Mouse (Mus musculus): Measurements from ENCODE around the gene Abl2. TPM values are rescaled to one million over a fixed set of nuclear protein-coding genes. Genes with fewer than 3 reads are reported as not detected.
A peak's percentile ranks its signal among the peaks of the same experiment; 100 is the strongest.

Abl2 gene
- polyA plus RNA-seq, 1 experiment from 2014 or later = 5.7 TPM

DNA sequence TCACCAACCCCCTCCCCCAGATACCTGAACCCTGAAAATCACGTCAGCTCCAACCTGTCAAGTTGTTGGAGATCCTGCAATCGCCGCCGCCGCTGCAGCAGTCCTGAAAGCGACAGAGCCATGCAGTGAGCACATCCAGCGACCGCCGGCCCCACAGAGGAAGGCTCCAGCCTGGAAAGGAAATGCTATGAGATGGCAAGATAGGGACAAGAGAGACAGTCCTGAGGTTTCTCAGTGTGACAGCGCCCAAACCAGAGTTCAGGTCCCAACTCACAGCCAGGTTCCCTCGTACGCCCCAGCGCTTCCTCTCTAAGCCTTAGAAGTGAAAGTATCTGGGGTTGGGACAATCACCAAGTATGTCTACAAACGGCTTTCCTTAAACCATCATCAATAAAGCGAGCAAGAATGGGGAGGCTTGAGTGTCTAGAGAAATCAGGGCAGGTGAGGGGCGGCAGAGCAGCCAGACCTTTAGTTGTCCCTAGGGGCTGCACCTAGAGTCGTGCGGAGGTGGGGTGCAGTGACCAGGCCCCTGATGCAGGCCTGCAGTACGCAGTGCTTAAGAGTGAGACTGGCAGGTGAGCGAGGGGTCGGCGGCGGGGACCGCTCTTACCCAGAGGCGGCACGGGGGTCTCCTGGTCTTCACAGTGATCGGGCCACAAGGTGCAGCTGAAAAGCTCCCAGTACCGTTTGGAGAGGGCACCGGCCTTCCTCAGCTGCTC, 115.0 kb downstream of the Abl2 start:
- peak overlapping the region; percentile 93 for H3K4me2 ChIP-seq (ENCODE audit: low read depth, low read length, severe bottlenecking)
- peak; percentile 53 for ATAC-seq (replicated peaks; ENCODE audit: low FRiP score)
- peaks cover 6% of the 10 kb centered on the region for H3K4me1 ChIP-seq (replicated peaks; ENCODE audit: control insufficient read depth, insufficient read depth, low read length)
- H3K27ac ChIP-seq (ENCODE audit: low read depth, low read length) = no peak overlapping the region
- H3K9me3 ChIP-seq (ENCODE audit: control insufficient read depth, low read length) = no peaks in the 10 kb centered on the region
- H3K36me3 ChIP-seq (ENCODE audit: control insufficient read depth, insufficient read depth, low read length) = no peaks in the 10 kb centered on the region
- 0 out of 2 replicates have a peak, but pooled peaks cover 5% of the 10 kb centered on the region for H3K27me3 ChIP-seq (ENCODE audit: control insufficient read depth, insufficient read depth, low read length)
- peak; percentile 62 for DNase-seq (ENCODE audit: low spot score)
- 1% methylated on average over 27 of the region's 29 CpGs for WGBS
- peak overlapping the region; percentile 47 for H3K4me3 ChIP-seq (ENCODE audit: low read depth, low read length)
- peak overlapping the region; percentile 62 for H3K9ac ChIP-seq (ENCODE audit: low read length)

DNA sequence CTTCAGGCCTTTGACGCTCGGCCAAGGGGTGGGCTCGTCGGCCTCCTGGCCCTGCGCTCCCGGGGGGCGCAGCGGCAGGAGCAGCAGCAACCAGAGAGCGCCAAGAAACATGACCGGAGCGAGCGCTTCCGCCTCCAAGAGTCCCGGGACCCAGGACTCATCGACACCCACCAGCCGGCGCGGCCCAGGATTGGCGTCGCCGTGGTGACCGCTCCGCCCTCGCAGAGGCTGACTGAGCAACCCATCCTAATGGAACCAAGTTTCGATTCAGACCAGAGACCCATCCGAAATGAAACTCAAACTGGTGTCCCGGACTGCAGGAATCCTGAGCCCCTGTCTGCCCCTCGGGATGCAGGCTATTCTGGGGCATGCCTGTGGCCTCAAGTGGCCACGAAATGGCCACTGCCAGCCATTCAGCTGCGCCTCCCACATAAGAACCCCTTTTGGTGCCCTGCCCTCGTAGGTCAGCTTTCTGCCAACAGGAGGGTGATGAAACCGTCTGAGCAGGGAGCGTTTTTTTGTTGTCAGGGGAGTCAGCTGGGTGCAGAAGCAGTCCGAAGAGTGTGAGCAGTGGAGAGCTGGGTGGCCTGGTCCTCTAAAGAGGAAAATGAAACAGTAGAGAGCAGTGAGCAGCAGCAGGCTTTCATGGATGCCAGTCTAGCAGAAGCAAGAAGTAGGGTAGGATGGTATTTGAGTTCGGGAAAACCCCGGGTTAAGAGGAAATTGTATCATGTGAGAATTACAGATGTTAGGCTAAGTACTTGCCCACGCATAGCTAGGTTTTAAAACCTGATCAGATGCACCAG, 115.8 kb downstream of the Abl2 start, which contains the start of gene Tor3a:
Gene Tor3a, minus strand, starts transcription at position 162 of the 806 bp plus-strand sequence.
- no peaks in the 10 kb centered on the region for H3K36me3 ChIP-seq (ENCODE audit: control insufficient read depth, insufficient read depth, low read length)
- ATAC-seq (replicated peaks; ENCODE audit: low FRiP score) (peak; percentile 71), DNase-seq (ENCODE audit: low spot score) (peak; percentile 78)
- no peaks in the 10 kb centered on the region for H3K9me3 ChIP-seq (ENCODE audit: control insufficient read depth, low read length)
- WGBS = 9% methylated on average over 35 of the region's 37 CpGs
- peak within 1 kb of the TSS; percentile 93 for H3K4me2 ChIP-seq (ENCODE audit: low read depth, low read length, severe bottlenecking)
- 0 out of 2 replicates have a peak, but pooled peaks cover 5% of the 10 kb centered on the region for H3K27me3 ChIP-seq (ENCODE audit: control insufficient read depth, insufficient read depth, low read length)
- no peak within 1 kb of the TSS for H3K27ac ChIP-seq (ENCODE audit: low read depth, low read length)
- peak within 1 kb of the TSS; percentile 62 for H3K9ac ChIP-seq (ENCODE audit: low read length)
- H3K4me3 ChIP-seq (ENCODE audit: low read depth, low read length) = peak within 1 kb of the TSS; percentile 47
- H3K4me1 ChIP-seq (replicated peaks; ENCODE audit: control insufficient read depth, insufficient read depth, low read length) = peaks cover 6% of the 10 kb centered on the region

- Histone ChIP-seq H3K27me3 (ENCODE audit: control insufficient read depth, insufficient read depth, low read length) (0 out of 2 replicates have a peak, but pooled peaks cover 5% of the 10 kb centered on the region), H3K4me2 (ENCODE audit: low read depth, low read length, severe bottlenecking) (no peak overlapping the region), H3K4me1 (replicated peaks; ENCODE audit: control insufficient read depth, insufficient read depth, low read length) (peaks cover 6% of the 10 kb centered on the region), H3K36me3 (ENCODE audit: control insufficient read depth, insufficient read depth, low read length) (no peaks in the 10 kb centered on the region), H3K4me3 (ENCODE audit: low read depth, low read length) (no peak overlapping the region), H3K27ac (ENCODE audit: low read depth, low read length) (no peak overlapping the region), H3K9ac (ENCODE audit: low read length) (no peak overlapping the region), H3K9me3 (ENCODE audit: control insufficient read depth, low read length) (no peaks in the 10 kb centered on the region)
- no peak for ATAC-seq (replicated peaks; ENCODE audit: low FRiP score)
- DNase-seq (ENCODE audit: low spot score) = peak; percentile 82
- 40% methylated on average over 12 of the region's 12 CpGs for WGBS
Observed at GRCm38 (mm10) chr1:156676171-156676570, 117.6 kb downstream of the Abl2 start.

- H3K9me3 ChIP-seq (ENCODE audit: control insufficient read depth, low read length) = no peaks in the 10 kb centered on the region
- H3K27me3 ChIP-seq (ENCODE audit: control insufficient read depth, insufficient read depth, low read length) = 0 out of 2 replicates have a peak, but pooled peaks cover 5% of the 10 kb centered on the region
- no peaks in the 10 kb centered on the region for H3K36me3 ChIP-seq (ENCODE audit: control insufficient read depth, insufficient read depth, low read length)
- H3K4me2 ChIP-seq (ENCODE audit: low read depth, low read length, severe bottlenecking) = no peak overlapping the region
- H3K4me1 ChIP-seq (replicated peaks; ENCODE audit: control insufficient read depth, insufficient read depth, low read length) = peaks cover 6% of the 10 kb centered on the region
- DNase-seq (ENCODE audit: low spot score) (no peak), ATAC-seq (replicated peaks; ENCODE audit: low FRiP score) (no peak)
- no peak overlapping the region for H3K4me3 ChIP-seq (ENCODE audit: low read depth, low read length)
- 89% methylated on average over 5 of the region's 5 CpGs for WGBS
- no peak overlapping the region for H3K27ac ChIP-seq (ENCODE audit: low read depth, low read length)
- H3K9ac ChIP-seq (ENCODE audit: low read length) = no peak overlapping the region
Observed at GRCm38 (mm10) chr1:156676596-156676995, 118.0 kb downstream of the Abl2 start.

DNA sequence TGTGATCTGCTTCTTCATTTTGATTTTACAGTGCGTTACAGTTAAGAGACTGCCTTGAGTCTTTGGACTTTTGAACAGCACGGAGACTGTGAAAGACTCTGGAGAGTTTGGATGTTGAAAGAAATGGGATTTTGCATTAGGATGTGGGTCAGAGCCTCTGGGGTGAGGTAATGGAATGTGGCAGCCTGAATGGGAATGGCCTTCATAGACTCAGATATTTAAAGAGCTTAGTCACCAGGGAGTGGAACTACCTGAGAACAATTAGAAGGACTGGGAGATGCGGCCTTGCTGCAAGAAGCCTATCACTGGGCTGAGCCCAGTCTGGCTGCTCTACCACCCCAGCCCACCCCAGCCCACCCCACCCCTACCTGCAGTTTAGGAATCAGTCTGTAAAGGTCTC, 118.6 kb downstream of the Abl2 start:
- no peaks in the 10 kb centered on the region for H3K36me3 ChIP-seq (ENCODE audit: control insufficient read depth, insufficient read depth, low read length)
- WGBS = 76% methylated on average over 3 of the region's 3 CpGs

GRCm38 (mm10) chr1:156679599-156679998, 121.0 kb downstream of the Abl2 start:
- no peak overlapping the region for H3K4me3 ChIP-seq (ENCODE audit: low read depth, low read length)
- no peaks in the 10 kb centered on the region; the same call in 1 of the 2 replicates for H3K4me1 ChIP-seq (replicated peaks; ENCODE audit: control insufficient read depth, insufficient read depth, low read length)
- no peak overlapping the region for H3K27ac ChIP-seq (ENCODE audit: low read depth, low read length)
- 72% methylated on average over 9 of the region's 9 CpGs for WGBS
- H3K9ac ChIP-seq (ENCODE audit: low read length) = no peak overlapping the region
- no peak overlapping the region for H3K4me2 ChIP-seq (ENCODE audit: low read depth, low read length, severe bottlenecking)
- DNase-seq (ENCODE audit: low spot score) = no peak
- H3K27me3 ChIP-seq (ENCODE audit: control insufficient read depth, insufficient read depth, low read length) = 0 out of 2 replicates have a peak, but pooled peaks cover 3% of the 10 kb centered on the region
- no peak for ATAC-seq (replicated peaks; ENCODE audit: low FRiP score)
- H3K36me3 ChIP-seq (ENCODE audit: control insufficient read depth, insufficient read depth, low read length) = no peaks in the 10 kb centered on the region
- H3K9me3 ChIP-seq (ENCODE audit: control insufficient read depth, low read length) = no peaks in the 10 kb centered on the region

More for the DNA sequence above, 118.6 kb downstream of the Abl2 start:
- ATAC-seq (replicated peaks; ENCODE audit: low FRiP score) (no peak), DNase-seq (ENCODE audit: low spot score) (no peak)
- no peak overlapping the region for H3K27ac ChIP-seq (ENCODE audit: low read depth, low read length)
- H3K27me3 ChIP-seq (ENCODE audit: control insufficient read depth, insufficient read depth, low read length) = 0 out of 2 replicates have a peak, but pooled peaks cover 5% of the 10 kb centered on the region
- no peaks in the 10 kb centered on the region for H3K9me3 ChIP-seq (ENCODE audit: control insufficient read depth, low read length)
- H3K4me2 ChIP-seq (ENCODE audit: low read depth, low read length, severe bottlenecking) = no peak overlapping the region
- no peak overlapping the region for H3K4me3 ChIP-seq (ENCODE audit: low read depth, low read length)
- no peak overlapping the region for H3K9ac ChIP-seq (ENCODE audit: low read length)
- peaks cover 6% of the 10 kb centered on the region for H3K4me1 ChIP-seq (replicated peaks; ENCODE audit: control insufficient read depth, insufficient read depth, low read length)

- H3K27ac ChIP-seq (ENCODE audit: low read depth, low read length) = no peak overlapping the region
- ATAC-seq (replicated peaks; ENCODE audit: low FRiP score) = no peak
- H3K4me2 ChIP-seq (ENCODE audit: low read depth, low read length, severe bottlenecking) = no peak overlapping the region
- H3K27me3 ChIP-seq (ENCODE audit: control insufficient read depth, insufficient read depth, low read length) = no peaks in the 10 kb centered on the region
- H3K36me3 ChIP-seq (ENCODE audit: control insufficient read depth, insufficient read depth, low read length) = no peaks in the 10 kb centered on the region
- no peak overlapping the region for H3K4me3 ChIP-seq (ENCODE audit: low read depth, low read length)
- 63% methylated on average over 7 of the region's 7 CpGs for WGBS
- H3K9ac ChIP-seq (ENCODE audit: low read length) = no peak overlapping the region
- DNase-seq (ENCODE audit: low spot score) = no peak
- H3K9me3 ChIP-seq (ENCODE audit: control insufficient read depth, low read length) = no peaks in the 10 kb centered on the region
- no peaks in the 10 kb centered on the region for H3K4me1 ChIP-seq (replicated peaks; ENCODE audit: control insufficient read depth, insufficient read depth, low read length)
Observed at GRCm38 (mm10) chr1:156686025-156686661, 127.6 kb downstream of the Abl2 start.

Measured in forebrain, embryonic 11.5 days (tissue).